Comparison of ENCODE assay signal across 8 mouse cellular contexts in genomic region chr4:97751483-97752251, GRCm38 (mm10). TPM values are rescaled to one million over a fixed set of nuclear protein-coding genes. Genes with fewer than 3 reads are reported as not detected.
DNase-seq lines count a peak whose midpoint lies in the region; ATAC-seq and TF ChIP-seq lines count a peak whose summit lies in the region.

No protein-coding gene starts in this region.

- no peaks in the 10 kb centered on the region for H3K79me2 ChIP-seq in liver, adult 2 months (ENCODE audit: control insufficient read depth, insufficient read depth, low read length)

- peak; percentile 94 for TF ChIP-seq POLR2A in liver, adult 2 months (IDR thresholded peaks at IDR 0.05; ENCODE audit: extremely low read depth, insufficient read depth, low read length)

- TF ChIP-seq CTCF in liver, adult 2 months (IDR thresholded peaks at IDR 0.05; ENCODE audit: low read depth, low read length), result no peak

- peak; percentile 41 to 64 for DNase-seq in layer of hippocampus, postnatal 10 days (ENCODE audit: low spot score in 2 of 2)
- no peak for DNase-seq in layer of hippocampus, adult 9-11 months
- DNase-seq in gastrocnemius, postnatal 10 days, result peak; percentile 73
- DNase-seq in liver, adult 2 months (ENCODE audit: extremely low read depth, low read depth, low spot score), result peak; percentile 90
- DNase-seq in splenic B cell, adult 2 months (ENCODE audit: low read depth, low spot score), result peak; percentile 49

- H3K9me3 ChIP-seq in hindbrain, embryonic 15.5 days, result no peaks in the 10 kb centered on the region
- H3K9me3 ChIP-seq in midbrain, embryonic 15.5 days, result no peaks in the 10 kb centered on the region

- peak overlapping the region; percentile 96 for H3K27ac ChIP-seq in brown adipose tissue, adult 24 weeks (replicated peaks; ENCODE audit: low read depth, low read length)
- H3K27ac ChIP-seq in hindbrain, embryonic 15.5 days (replicated peaks), result peak overlapping the region; percentile 75
- peak overlapping the region; percentile 87 for H3K27ac ChIP-seq in liver, adult 2 months (replicated peaks; ENCODE audit: insufficient read depth, low read depth, low read length)
- peak overlapping the region; percentile 53 for H3K27ac ChIP-seq in midbrain, embryonic 15.5 days

- H3K4me1 ChIP-seq in brown adipose tissue, adult 24 weeks (ENCODE audit: control insufficient read depth, insufficient read depth, insufficient read length, low read length), result peaks cover 15% of the 10 kb centered on the region
- H3K4me1 ChIP-seq in hindbrain, embryonic 15.5 days (replicated peaks), result peaks cover 27% of the 10 kb centered on the region
- peaks cover 5% of the 10 kb centered on the region for H3K4me1 ChIP-seq in liver, adult 2 months (ENCODE audit: control insufficient read depth, insufficient read depth, low read length)
- peaks cover 16% of the 10 kb centered on the region for H3K4me1 ChIP-seq in midbrain, embryonic 15.5 days

- H3K4me2 ChIP-seq in hindbrain, embryonic 15.5 days, result peak overlapping the region; percentile 81
- peak overlapping the region; percentile 60 for H3K4me2 ChIP-seq in midbrain, embryonic 15.5 days

- H3K36me3 ChIP-seq in hindbrain, embryonic 15.5 days, result no peaks in the 10 kb centered on the region
- no peaks in the 10 kb centered on the region for H3K36me3 ChIP-seq in liver, adult 2 months (ENCODE audit: control insufficient read depth, insufficient read depth, low read length)
- H3K36me3 ChIP-seq in midbrain, embryonic 15.5 days (replicated peaks), result no peaks in the 10 kb centered on the region
- H3K36me3 ChIP-seq in splenic B cell, adult 2 months (ENCODE audit: control insufficient read depth, insufficient read depth, low read length, poor library complexity, severe bottlenecking), result no peaks in the 10 kb centered on the region

- peaks cover 37% of the 10 kb centered on the region for H3K27me3 ChIP-seq in hindbrain, embryonic 15.5 days
- H3K27me3 ChIP-seq in liver, adult 2 months (ENCODE audit: control insufficient read depth, insufficient read depth, low read length), result no peaks in the 10 kb centered on the region
- peaks cover 68% of the 10 kb centered on the region for H3K27me3 ChIP-seq in midbrain, embryonic 15.5 days (replicated peaks)
- no peaks in the 10 kb centered on the region; the same call in 1 of the 2 replicates for H3K27me3 ChIP-seq in splenic B cell, adult 2 months (ENCODE audit: control insufficient read depth, insufficient read depth, low read length, poor library complexity, severe bottlenecking)

- H3K9ac ChIP-seq in hindbrain, embryonic 15.5 days, result peak overlapping the region; percentile 45
- peak overlapping the region; percentile 79 for H3K9ac ChIP-seq in liver, adult 2 months (ENCODE audit: low read depth, low read length)
- H3K9ac ChIP-seq in midbrain, embryonic 15.5 days, result peak overlapping the region; percentile 13; the same call in 1 of the 2 replicates

- H3K4me3 ChIP-seq in brown adipose tissue, adult 24 weeks (ENCODE audit: insufficient read depth, low read depth, low read length), result peak overlapping the region; percentile 67
- H3K4me3 ChIP-seq in hindbrain, embryonic 15.5 days, result peak overlapping the region; percentile 37
- peak overlapping the region; percentile 58 for H3K4me3 ChIP-seq in liver, adult 2 months (ENCODE audit: insufficient read depth, low read depth, low read length)
- peak overlapping the region; percentile 32 for H3K4me3 ChIP-seq in midbrain, embryonic 15.5 days

- peak; percentile 35 for ATAC-seq in hindbrain, embryonic 15.5 days (ENCODE audit: low FRiP score, low read depth)
- ATAC-seq in midbrain, embryonic 15.5 days (replicated peaks), result peak; percentile 66

- 1% methylated on average over 40 of the region's 40 CpGs for WGBS in hindbrain, embryonic 15.5 days
- WGBS in liver, adult 2 months, result under 1% methylated on average over 40 of the region's 40 CpGs
- 2% methylated on average over 40 of the region's 40 CpGs for WGBS in midbrain, embryonic 15.5 days

RNA-seq across cellular contexts. Expression of gene Nfia, which starts 20.9 kb away (rescaled TPM):
- 100 to 1,000 TPM; 118 to 135 TPM for total RNA-seq in layer of hippocampus, postnatal 10 days (2021)
- 43.3 and 74.8 TPM in 2 replicates for polyA plus RNA-seq in brown adipose tissue, adult 24 weeks (2012; ENCODE audit: insufficient read depth, insufficient read length, missing spikeins)
- 100 to 1,000 TPM; 111 to 124 TPM for total RNA-seq in gastrocnemius, postnatal 10 days (2021)
- 39.5 and 47.1 TPM in 2 replicates for polyA plus RNA-seq in hindbrain, embryonic 15.5 days (2015; fragmentation: Nextera tagmentation; extraction: Ambion mirVana)
- 12.5 and 20.0 TPM in 2 replicates for total RNA-seq in liver, adult 2 months (2014; rRNA removed)
- polyA plus RNA-seq in liver, adult 2 months (2012; rRNA removed), result 31.7 and 32.2 TPM in 2 replicates
- 26.5 and 27.8 TPM in 2 replicates for polyA plus RNA-seq in midbrain, embryonic 15.5 days (2015; fragmentation: Nextera tagmentation; extraction: Ambion mirVana)

RNA-seq across cellular contexts. Expression of gene E130114P18Rik, which starts 26.2 kb away (rescaled TPM):
- total RNA-seq in layer of hippocampus, postnatal 10 days (2021), result 10 to 100 TPM; 10.0 to 10.2 TPM
- polyA plus RNA-seq in brown adipose tissue, adult 24 weeks (2012; ENCODE audit: insufficient read depth, insufficient read length, missing spikeins), result not detected in 2 replicates
- 1 to 10 TPM; 1.4 TPM for total RNA-seq in gastrocnemius, postnatal 10 days (2021)
- 20.2 and 23.1 TPM in 2 replicates for polyA plus RNA-seq in hindbrain, embryonic 15.5 days (2015; fragmentation: Nextera tagmentation; extraction: Ambion mirVana)
- not detected in 2 replicates for total RNA-seq in liver, adult 2 months (2014; rRNA removed)
- not detected in 2 replicates for polyA plus RNA-seq in liver, adult 2 months (2012; rRNA removed)
- polyA plus RNA-seq in midbrain, embryonic 15.5 days (2015; fragmentation: Nextera tagmentation; extraction: Ambion mirVana), result 12.7 and 13.7 TPM in 2 replicates

Comparison
In these comparisons a context has a peak if more than half of its experiments do, and no peak if none do; other contexts are left out.
1. H3K9ac ChIP-seq: peak in every context shown above with its lines; median percentile 79 in liver, adult 2 months; 45 in hindbrain, embryonic 15.5 days; 13 in midbrain, embryonic 15.5 days.